Mouse (Mus musculus) cerebellum, postnatal 14 days (tissue): ENCODE results near the gene Ncapd2.
"Not testable (repeated sequence)": the region's sequence is repeated elsewhere in the genome, so short reads cannot be mapped to it uniquely, and the experiment has no call there.

Experiments used
- DNase-seq, 2 experiments: peaks; one replicate each; pipeline ENCODE4 v3.0.0; 2021; ENCODE audit warnings: mixed read lengths in 2 of 2

Ncapd2 gene

GRCm38 (mm10) chr6:125163801-125164657 is 27.5 kb downstream of the Ncapd2 start:
- no peak for DNase-seq

- not testable (repeated sequence) for DNase-seq
Observed at GRCm38 (mm10) chr6:125162615-125163305, 28.7 kb downstream of the Ncapd2 start.

GRCm38 (mm10) chr6:125161971-125162370 is 29.5 kb downstream of the Ncapd2 start:
- peak; percentile 78 to 85 for DNase-seq

GRCm38 (mm10) chr6:125160854-125161760 is 30.4 kb downstream of the Ncapd2 start:
- DNase-seq, result peak in 1 of 2 experiments; percentile 47

GRCm38 (mm10) chr6:125160558-125160853 is 31.0 kb downstream of the Ncapd2 start:
- DNase-seq, result no peak

GRCm38 (mm10) chr6:125159773-125160557 is 31.5 kb downstream of the Ncapd2 start:
- no peak for DNase-seq

GRCm38 (mm10) chr6:125158944-125159492 is 32.5 kb downstream of the Ncapd2 start:
- no peak for DNase-seq

- no peak for DNase-seq
Observed at GRCm38 (mm10) chr6:125156903-125157614, 34.4 kb downstream of the Ncapd2 start.

- no peak for DNase-seq
Observed at GRCm38 (mm10) chr6:125156491-125156890, 35.0 kb downstream of the Ncapd2 start.

GRCm38 (mm10) chr6:125155262-125155661 is 36.2 kb downstream of the Ncapd2 start:
- no peak for DNase-seq

GRCm38 (mm10) chr6:125154550-125154949 is 37.0 kb downstream of the Ncapd2 start:
- DNase-seq, result peak; percentile 47 to 56

- DNase-seq, result no peak
Observed at GRCm38 (mm10) chr6:125153682-125154081, 37.8 kb downstream of the Ncapd2 start.

- DNase-seq, result no peak
Observed at GRCm38 (mm10) chr6:125153018-125153389, 38.5 kb downstream of the Ncapd2 start.

- no peak for DNase-seq
Observed at GRCm38 (mm10) chr6:125152212-125153017, 39.1 kb downstream of the Ncapd2 start.

- DNase-seq, result no peak
Observed at GRCm38 (mm10) chr6:125149569-125149950, 41.9 kb downstream of the Ncapd2 start.

- DNase-seq, result peak; percentile 46 to 67
Observed at GRCm38 (mm10) chr6:125148926-125149568, 42.5 kb downstream of the Ncapd2 start.

- DNase-seq, result no peak
Observed at GRCm38 (mm10) chr6:125148251-125148925, 43.1 kb downstream of the Ncapd2 start.

- no peak for DNase-seq
Observed at GRCm38 (mm10) chr6:125147329-125147728, 44.2 kb downstream of the Ncapd2 start.

GRCm38 (mm10) chr6:125146797-125147196 is 44.7 kb downstream of the Ncapd2 start:
- peak; percentile 53 to 55 for DNase-seq
